Mouse (Mus musculus): Measurements from ENCODE around the gene Gm10320.

The Gm10320 gene

DNA sequence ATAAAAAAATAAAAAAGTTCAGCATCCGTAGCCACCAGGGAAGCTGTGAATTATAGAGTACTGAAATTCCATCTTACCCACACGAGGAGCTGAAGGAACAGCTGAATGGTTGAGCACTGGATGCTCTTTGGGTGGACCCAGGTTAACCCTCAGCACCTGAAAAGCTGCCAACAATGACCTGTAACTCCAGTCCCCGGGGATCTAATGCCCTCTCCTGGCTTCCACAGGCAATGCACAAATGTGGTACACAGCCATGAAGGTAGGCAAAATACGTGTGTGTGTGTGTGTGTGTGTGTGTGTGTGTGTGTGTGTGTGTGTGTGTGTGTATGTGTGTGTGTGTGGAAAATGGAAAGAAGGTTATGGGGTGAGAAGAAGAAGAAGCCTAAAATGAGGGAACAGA, 30.3 kb downstream of the Gm10320 start:
- no peak for DNase-seq (ENCODE audit: low spot score in 2 of 2)

DNA sequence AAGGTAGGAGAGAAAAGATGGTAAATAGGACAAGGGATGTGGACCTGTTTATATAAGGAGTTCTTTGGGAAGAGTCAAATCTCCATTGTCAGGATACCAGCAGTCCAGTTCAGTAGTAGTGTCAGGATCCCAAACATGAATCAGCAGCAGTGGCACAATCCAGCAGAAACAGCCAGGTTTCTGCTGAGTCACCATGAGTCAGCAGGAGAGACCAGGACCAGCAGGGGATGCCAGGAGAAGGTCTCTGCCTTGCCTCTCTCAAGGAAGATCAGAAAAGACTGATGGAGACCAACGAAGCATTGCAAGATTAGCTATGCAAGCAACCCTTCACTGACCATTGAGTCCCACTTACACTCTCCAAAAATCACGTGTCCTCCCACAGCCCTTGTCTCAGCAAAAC, 35.4 kb downstream of the Gm10320 start:
- no peak for DNase-seq (ENCODE audit: low spot score in 2 of 2)

GRCm38 (mm10) chr13:98455646-98456045, 36.2 kb downstream of the Gm10320 start:
- no peak for DNase-seq (ENCODE audit: low spot score in 2 of 2)

DNA sequence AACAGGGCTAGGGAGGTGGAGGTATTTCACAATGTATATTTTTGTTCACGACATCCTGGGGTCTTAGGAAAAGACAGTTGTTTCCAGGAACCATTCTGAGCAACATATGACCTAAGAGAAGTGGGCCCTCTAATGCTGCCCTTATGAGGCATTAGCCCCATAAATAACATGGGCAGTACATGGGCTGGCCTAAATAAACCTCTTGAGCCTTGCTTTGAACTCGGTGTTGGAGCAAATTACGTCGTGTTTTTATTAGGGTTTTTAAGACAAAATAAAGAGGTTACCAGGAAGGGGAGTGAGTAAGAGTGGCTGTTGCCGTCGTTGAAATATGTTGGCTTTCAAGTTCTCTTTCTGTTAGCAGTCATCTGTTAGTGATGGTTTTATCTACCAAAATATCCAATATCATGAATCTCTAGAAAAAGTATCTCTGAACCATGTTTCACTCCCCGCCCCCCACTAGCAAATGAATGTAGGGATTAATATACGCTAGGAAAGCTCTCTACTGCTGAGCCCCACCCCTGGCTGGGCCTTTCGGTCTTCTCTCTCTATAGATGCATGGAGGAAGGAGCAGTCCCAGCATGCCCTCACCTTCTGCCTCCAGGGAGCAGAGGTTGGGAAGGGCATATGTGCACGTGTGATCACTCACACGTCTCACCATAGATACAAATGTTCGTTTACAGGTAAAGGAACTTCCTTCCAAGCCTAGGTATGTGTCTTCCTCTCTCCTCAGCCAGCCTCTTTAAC, 37.4 kb downstream of the Gm10320 start:
- no peak for DNase-seq (ENCODE audit: low spot score in 2 of 2)

- DNase-seq (ENCODE audit: low spot score in 2 of 2) = no peak
Observed at GRCm38 (mm10) chr13:98453146-98453545, 38.7 kb downstream of the Gm10320 start.

GRCm38 (mm10) chr13:98448696-98449095, 43.1 kb downstream of the Gm10320 start:
- DNase-seq (ENCODE audit: low spot score in 2 of 2) = no peak

- DNase-seq (ENCODE audit: low spot score in 2 of 2) = no peak
Observed at GRCm38 (mm10) chr13:98447741-98448140, 44.1 kb downstream of the Gm10320 start.

- DNase-seq (ENCODE audit: low spot score in 2 of 2) = no peak
Observed at GRCm38 (mm10) chr13:98445391-98446125, 46.2 kb downstream of the Gm10320 start.

- DNase-seq (ENCODE audit: low spot score in 2 of 2) = no peak
Observed at GRCm38 (mm10) chr13:98441001-98441400, 50.8 kb downstream of the Gm10320 start.

- DNase-seq (ENCODE audit: low spot score in 2 of 2) = no peak
Observed at GRCm38 (mm10) chr13:98440293-98440952, 51.4 kb downstream of the Gm10320 start.

Data from urinary bladder, postnatal 4 days (tissue).